Mouse (Mus musculus) midbrain, embryonic 14.5 days (tissue): ENCODE measurements around the gene Gdf15. TPM values are rescaled to one million over a fixed set of nuclear protein-coding genes. Genes with fewer than 3 reads are reported as not detected.

Experiments used
- ATAC-seq: fragments of 200-750 bp; cut with Nextera tagmentation; 2 replicates; pipeline ENCODE4 v1.8.0; 2017; ENCODE audit warnings: moderate number of reproducible peaks, moderate library complexity; ENCODE audit not compliant: low FRiP score, low TSS enrichment
- DNase-seq: peaks from one replicate; pipeline ENCODE4 v3.0.0-alpha.2; 2015
- H3K27ac ChIP-seq: fragments of 300-500 bp; sonication (generic); replicated peaks from 2 replicates; pipeline ENCODE4 v1.5.1; 2014; ENCODE audit warnings: mild to moderate bottlenecking, low read depth, low read length, moderate library complexity
- H3K27me3 ChIP-seq: fragments of 300-500 bp; sonication (generic); 2 replicates; pipeline ENCODE4 v1.6.1; 2014; ENCODE audit warnings: low read length, control low read depth, mixed read lengths; ENCODE audit not compliant: control insufficient read depth, insufficient read depth
- H3K36me3 ChIP-seq: fragments of 300-500 bp; sonication (generic); 2 replicates; pipeline ENCODE4 v1.6.1; 2014; ENCODE audit warnings: low read length, control low read depth; ENCODE audit not compliant: control insufficient read depth, insufficient read depth
- H3K4me1 ChIP-seq: fragments of 300-500 bp; sonication (generic); 2 replicates; pipeline ENCODE4 v1.6.1; 2014; ENCODE audit warnings: mild to moderate bottlenecking, antibody characterized with exemption, low read length, control low read depth; ENCODE audit not compliant: control insufficient read depth, insufficient read depth
- H3K4me2 ChIP-seq: fragments of 300-500 bp; sonication (generic); 2 replicates; pipeline ENCODE4 v1.6.1; 2014; ENCODE audit warnings: mild to moderate bottlenecking, low read length, moderate library complexity
- H3K4me3 ChIP-seq: fragments of 300-500 bp; sonication (generic); replicated peaks from 2 replicates; pipeline ENCODE4 v1.5.1; 2014; ENCODE audit warnings: low read depth, low read length
- H3K9ac ChIP-seq: fragments of 300-500 bp; sonication (generic); replicated peaks from 2 replicates; pipeline ENCODE4 v1.6.1; 2014; ENCODE audit warnings: mild to moderate bottlenecking, low read length, moderate library complexity
- H3K9me3 ChIP-seq: fragments of 300-500 bp; sonication (generic); 2 replicates; pipeline ENCODE4 v1.6.1; 2016; ENCODE audit warnings: low read length, control low read depth, mixed read lengths; ENCODE audit not compliant: control insufficient read depth
- WGBS: fragments of 180-500 bp; shearing (Covaris S2); extraction: QIAGEN DNeasy Blood & Tissue Kit; methylation state at CpG from one replicate; pipeline ENCODE4 v1.1.7; 2014; 5-methylcytosine and 5-hydroxymethylcytosine counted together
- polyA plus RNA-seq: library from polyadenylated mRNA; unstranded; fragments of >200 nt; fragmentation: Nextera tagmentation; extraction: Ambion mirVana; gene quantifications from 2 replicates; pipeline ENCODE4 v1.2.1, GENCODE M21; 2014

Gdf15 gene
- polyA plus RNA-seq, 1 experiment from 2014 or later = 0.20 TPM

DNA sequence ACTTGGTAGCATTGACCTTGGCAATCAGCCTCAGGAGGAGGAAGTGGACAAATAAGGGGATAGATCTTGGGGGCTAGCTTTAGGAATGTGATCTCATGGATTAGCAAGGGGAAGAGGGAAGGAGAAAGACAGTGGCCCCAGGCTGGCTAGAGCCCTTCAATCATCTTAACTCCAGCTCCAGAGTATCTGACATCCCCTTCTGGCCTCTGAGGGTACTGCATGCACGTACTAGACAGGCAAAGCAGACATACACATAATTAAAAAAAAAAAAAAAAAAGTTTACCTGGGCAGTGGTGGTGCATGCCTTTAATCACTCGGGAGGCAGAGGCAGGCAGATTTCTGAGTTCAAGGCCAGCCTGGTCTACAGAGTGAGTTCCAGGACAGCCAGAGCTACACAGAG is 11.8 kb upstream of the Gdf15 start:
- H3K4me3 ChIP-seq = no peak overlapping the region
- H3K27me3 ChIP-seq = no peaks in the 10 kb centered on the region
- H3K9ac ChIP-seq = no peak overlapping the region
- WGBS = 77% methylated on average over 2 of the region's 2 CpGs
- H3K27ac ChIP-seq = no peak overlapping the region
- 0 out of 2 replicates have a peak, but pooled peaks cover 4% of the 10 kb centered on the region for H3K4me1 ChIP-seq
- DNase-seq (no peak), ATAC-seq (no peak)
- no peaks in the 10 kb centered on the region for H3K36me3 ChIP-seq
- H3K4me2 ChIP-seq = no peak overlapping the region
- no peaks in the 10 kb centered on the region for H3K9me3 ChIP-seq

DNA sequence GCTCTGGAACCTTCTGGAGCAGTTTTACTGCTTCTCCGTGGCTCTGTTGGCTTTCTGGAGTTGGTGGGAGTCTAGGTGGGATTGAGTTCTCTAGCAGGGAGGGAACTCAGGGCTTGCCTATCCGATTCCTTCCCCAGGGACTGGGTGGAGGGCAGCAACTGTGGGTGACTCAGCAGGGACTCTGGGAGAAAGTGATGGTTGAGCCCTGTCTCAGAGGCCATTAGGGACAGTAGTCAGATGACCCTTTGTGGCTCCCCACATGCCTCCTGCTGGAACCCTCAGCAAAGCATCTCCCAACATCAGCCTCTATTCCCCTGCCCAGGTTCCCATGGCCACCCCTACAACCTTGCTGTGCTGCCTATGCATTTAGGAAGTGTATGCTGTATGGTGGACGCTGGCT is 10.8 kb upstream of the Gdf15 start:
- no peak for DNase-seq
- no peak overlapping the region for H3K4me2 ChIP-seq
- H3K27me3 ChIP-seq = no peaks in the 10 kb centered on the region
- no peak overlapping the region for H3K4me3 ChIP-seq
- no peak for ATAC-seq
- no peak overlapping the region for H3K27ac ChIP-seq
- no peak overlapping the region for H3K9ac ChIP-seq
- 68% methylated on average over 3 of the region's 3 CpGs for WGBS
- H3K9me3 ChIP-seq = no peaks in the 10 kb centered on the region
- H3K36me3 ChIP-seq = no peaks in the 10 kb centered on the region
- no peaks in the 10 kb centered on the region for H3K4me1 ChIP-seq

DNA sequence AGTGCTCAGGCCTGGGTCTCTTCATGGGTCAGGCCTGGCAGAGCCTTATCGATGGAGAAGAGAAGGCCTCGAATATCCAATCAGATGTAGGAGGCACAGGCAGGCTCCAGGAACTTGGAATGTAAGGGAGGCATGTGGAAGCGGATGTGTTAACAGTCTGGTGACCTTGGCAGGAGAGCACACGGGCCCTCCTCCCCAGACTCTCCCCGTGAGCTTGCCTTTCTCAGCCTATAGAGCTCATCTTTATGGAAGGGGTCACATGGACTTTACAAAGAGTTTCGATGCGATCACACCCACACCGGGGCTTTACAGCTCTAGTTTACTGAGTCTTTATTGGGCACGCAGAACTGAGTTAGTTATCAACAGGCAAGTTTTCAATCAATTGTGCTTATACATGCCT is 6.5 kb upstream of the Gdf15 start:
- H3K9ac ChIP-seq = no peak overlapping the region
- no peaks in the 10 kb centered on the region for H3K27me3 ChIP-seq
- no peak overlapping the region for H3K4me3 ChIP-seq
- H3K4me1 ChIP-seq = no peaks in the 10 kb centered on the region
- DNase-seq = no peak
- H3K27ac ChIP-seq = no peak overlapping the region
- H3K4me2 ChIP-seq = no peak overlapping the region
- H3K36me3 ChIP-seq = no peaks in the 10 kb centered on the region
- H3K9me3 ChIP-seq = no peaks in the 10 kb centered on the region
- no peak for ATAC-seq
- 79% methylated on average over 9 of the region's 9 CpGs for WGBS

DNA sequence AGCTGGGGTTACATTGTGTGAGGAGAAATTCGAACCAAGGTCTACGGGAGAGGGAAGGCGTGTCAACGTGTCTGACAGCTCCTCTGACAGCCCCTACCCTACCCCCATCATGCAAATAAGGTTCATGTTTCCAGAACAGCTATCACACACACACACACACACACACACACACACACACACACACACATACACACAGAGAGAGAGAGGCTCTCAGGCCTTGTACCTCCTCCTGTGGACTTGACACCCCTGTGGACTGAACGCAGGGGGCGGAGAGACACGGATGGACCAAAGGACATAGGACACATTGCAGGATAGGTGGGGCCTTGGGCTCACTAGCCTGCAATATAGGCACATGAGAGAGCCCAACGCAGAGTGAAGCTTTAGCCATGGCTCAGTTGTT is 4.6 kb upstream of the Gdf15 start:
- H3K9me3 ChIP-seq = no peaks in the 10 kb centered on the region
- no peak for ATAC-seq
- no peaks in the 10 kb centered on the region for H3K4me1 ChIP-seq
- DNase-seq = no peak
- no peaks in the 10 kb centered on the region for H3K27me3 ChIP-seq
- no peak overlapping the region for H3K4me2 ChIP-seq
- no peak overlapping the region for H3K9ac ChIP-seq
- no peak overlapping the region for H3K27ac ChIP-seq
- H3K36me3 ChIP-seq = no peaks in the 10 kb centered on the region
- H3K4me3 ChIP-seq = no peak overlapping the region
- 62% methylated on average over 8 of the region's 8 CpGs for WGBS

DNA sequence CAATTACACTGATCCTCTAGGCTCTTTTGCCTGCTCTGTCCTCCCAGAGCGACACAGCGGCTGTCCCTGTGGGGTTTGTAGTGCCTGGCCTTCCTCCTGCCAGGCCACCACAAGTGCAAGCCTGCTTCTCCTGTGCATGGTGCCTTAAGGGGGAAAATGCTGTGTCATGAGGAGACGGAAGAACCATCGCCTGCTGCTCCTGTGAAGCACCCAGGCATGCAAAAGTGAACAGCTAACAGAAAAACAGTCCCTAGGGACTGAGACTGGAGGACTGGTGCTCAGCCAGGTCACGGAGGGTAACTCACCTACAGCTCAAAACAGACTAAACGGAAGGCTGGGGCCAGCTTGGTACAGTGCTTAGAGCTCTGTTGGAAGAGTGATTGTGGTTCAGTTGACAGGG is 3.3 kb upstream of the Gdf15 start:
- peaks cover 4% of the 10 kb centered on the region; the same call in 1 of the 2 replicates for H3K4me1 ChIP-seq
- WGBS = 69% methylated on average over 6 of the region's 6 CpGs
- H3K4me3 ChIP-seq = no peak overlapping the region
- no peak overlapping the region for H3K27ac ChIP-seq
- 0 out of 2 replicates have a peak, but pooled peaks cover 6% of the 10 kb centered on the region for H3K27me3 ChIP-seq
- ATAC-seq (no peak), DNase-seq (no peak)
- no peak overlapping the region for H3K9ac ChIP-seq
- H3K9me3 ChIP-seq = no peaks in the 10 kb centered on the region
- no peak overlapping the region for H3K4me2 ChIP-seq
- no peaks in the 10 kb centered on the region for H3K36me3 ChIP-seq

DNA sequence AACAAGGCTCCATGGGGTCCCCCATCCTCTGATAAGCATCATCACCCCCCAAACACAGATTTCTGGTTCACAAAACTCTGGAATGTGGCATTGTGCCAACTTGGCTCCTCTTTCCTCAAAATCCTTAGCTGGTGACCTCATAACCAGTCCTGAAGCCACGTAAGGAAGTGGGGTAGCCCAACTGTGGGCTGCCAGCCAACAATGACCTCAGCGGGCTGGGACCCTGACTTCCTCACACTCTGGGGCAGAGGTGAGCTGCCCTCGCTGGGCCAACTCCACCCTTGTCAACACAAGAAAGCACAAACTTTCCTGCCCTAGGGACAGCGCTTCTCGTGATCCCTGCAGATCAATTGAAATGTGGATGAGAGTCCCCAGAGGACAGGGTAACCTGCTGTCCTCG is 1.8 kb upstream of the Gdf15 start:
- no peak for ATAC-seq

DNA sequence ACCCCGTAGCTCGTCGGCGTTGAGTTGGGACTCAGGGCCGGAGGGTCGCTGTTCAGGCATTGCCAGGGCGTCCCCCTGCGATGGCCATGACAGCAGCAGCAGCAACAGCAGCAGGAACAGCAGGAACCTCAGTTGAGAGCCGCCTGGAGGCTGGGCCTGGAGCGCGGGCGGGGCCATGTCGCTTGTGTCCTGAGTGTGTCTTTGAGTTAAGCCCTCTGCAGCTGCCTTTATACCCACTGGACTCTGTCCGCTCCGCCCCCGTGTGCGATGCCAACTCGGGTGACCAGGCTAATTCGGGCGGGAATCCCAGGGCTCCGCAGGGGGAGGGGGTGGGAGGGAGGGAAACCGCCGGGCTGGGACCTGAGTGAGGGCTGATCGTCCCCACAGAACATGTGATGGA is 820 bp downstream of the Gdf15 start:
- no peak for ATAC-seq
- Histone ChIP-seq H3K27ac (no peak overlapping the region), H3K36me3 (no peaks in the 10 kb centered on the region), H3K4me1 (peaks cover 17% of the 10 kb centered on the region), H3K4me3 (no peak overlapping the region), H3K27me3 (0 out of 2 replicates have a peak, but pooled peaks cover 6% of the 10 kb centered on the region), H3K9ac (no peak overlapping the region), H3K4me2 (no peak overlapping the region), H3K9me3 (no peaks in the 10 kb centered on the region)
- WGBS = 16% methylated on average over 24 of the region's 24 CpGs
- DNase-seq = peak; percentile 20

More for the DNA sequence above, 1.8 kb upstream of the Gdf15 start:
- no peaks in the 10 kb centered on the region for H3K9me3 ChIP-seq
- 0 out of 2 replicates have a peak, but pooled peaks cover 6% of the 10 kb centered on the region for H3K27me3 ChIP-seq
- WGBS = 64% methylated on average over 6 of the region's 6 CpGs
- no peak overlapping the region for H3K27ac ChIP-seq
- H3K4me3 ChIP-seq = no peak overlapping the region
- no peak overlapping the region for H3K9ac ChIP-seq
- DNase-seq = no peak
- peaks cover 15% of the 10 kb centered on the region for H3K4me1 ChIP-seq
- no peaks in the 10 kb centered on the region for H3K36me3 ChIP-seq
- H3K4me2 ChIP-seq = no peak overlapping the region

DNA sequence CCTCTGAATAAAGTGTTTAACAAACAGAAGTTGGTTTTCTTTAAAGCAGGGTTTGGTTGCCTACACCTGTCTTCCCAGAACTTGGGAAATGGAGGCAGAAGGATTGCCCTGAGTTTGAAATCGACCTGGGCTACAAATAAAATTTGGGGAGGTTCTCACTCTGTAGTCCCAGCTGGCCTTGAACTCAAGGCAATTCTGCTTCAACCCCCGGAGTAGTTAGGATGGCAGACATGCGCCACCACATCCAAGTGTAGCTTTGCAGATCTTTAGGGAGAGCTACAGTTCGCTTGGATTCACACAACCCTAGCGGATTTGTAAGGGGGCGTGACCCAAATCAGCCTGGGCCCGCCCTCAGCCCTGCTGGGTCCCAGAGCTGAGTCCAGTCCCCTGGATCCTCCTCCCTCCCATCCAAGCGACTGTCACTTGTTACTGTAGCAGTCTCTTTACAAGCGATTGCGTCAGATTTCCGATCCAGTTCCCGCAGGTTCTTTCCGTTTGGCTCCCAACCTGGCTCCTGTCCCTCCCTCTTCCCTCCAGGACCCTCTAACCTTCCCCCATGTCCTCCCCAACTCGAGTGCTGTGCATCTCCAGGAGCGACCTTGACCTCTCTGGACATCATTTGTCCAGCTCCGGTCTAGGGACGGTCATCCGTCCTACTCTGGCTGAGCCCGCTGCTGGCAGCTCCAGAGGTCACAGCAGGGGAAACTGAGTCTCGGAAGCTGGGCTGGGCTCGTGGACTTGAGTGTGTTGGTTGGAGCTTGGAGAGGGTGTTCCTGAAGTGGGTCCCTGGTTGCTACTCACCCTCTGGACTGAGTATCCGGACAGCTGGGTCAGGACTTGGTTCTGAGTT is 1.5 kb downstream of the Gdf15 start:
- H3K4me3 ChIP-seq = 0 out of 2 replicates have a peak overlapping the region, but pooled peaks have one; percentile 39
- H3K27me3 ChIP-seq = 0 out of 2 replicates have a peak, but pooled peaks cover 6% of the 10 kb centered on the region
- peak; percentile 51 for DNase-seq
- H3K36me3 ChIP-seq = no peaks in the 10 kb centered on the region
- no peaks in the 10 kb centered on the region for H3K9me3 ChIP-seq
- no peak overlapping the region; the same call in 1 of the 2 replicates for H3K9ac ChIP-seq
- ATAC-seq = no peak
- WGBS = 14% methylated on average over 22 of the region's 22 CpGs
- peak overlapping the region; percentile 62 for H3K4me2 ChIP-seq
- H3K27ac ChIP-seq = no peak overlapping the region
- peaks cover 17% of the 10 kb centered on the region for H3K4me1 ChIP-seq
